Mouse (Mus musculus) MEL (cell line): ENCODE results near the gene Wdr24.

Source experiments
- CTCF ChIP-seq, 3 experiments: IDR thresholded peaks in 2 of 3; conservative IDR thresholded peaks in 1 of 3; 2 replicates each; pipeline ENCODE4 v1.5.1; 2011 to 2012; ENCODE audit warnings: low read length in 3 of 3, low read depth in 2 of 3, mild to moderate bottlenecking in 2 of 3, improper control_type of control experiment in 1 of 3, inconsistent platforms in 1 of 3, mixed read lengths in 1 of 3, moderate library complexity in 1 of 3; ENCODE audit not compliant: control insufficient read depth in 1 of 3, insufficient read depth in 1 of 3, poor library complexity in 1 of 3, severe bottlenecking in 1 of 3
- EP300 ChIP-seq, 2 experiments: IDR thresholded peaks; 2 replicates each; pipeline ENCODE4 v1.6.1; 2011; ENCODE audit warnings: improper control_type of control experiment in 2 of 2, low read length in 2 of 2, low read depth in 1 of 2, mild to moderate bottlenecking in 1 of 2
- GATA1 ChIP-seq: IDR thresholded peaks from 2 replicates; pipeline ENCODE4 v1.6.1; 2011; ENCODE audit warnings: low read depth, low read length, improper control_type of control experiment
- JUND ChIP-seq: IDR thresholded peaks from 2 replicates; pipeline ENCODE4 v1.6.1; 2011; ENCODE audit warnings: low read depth, mild to moderate bottlenecking, improper control_type of control experiment, low read length
- MAFK ChIP-seq: IDR thresholded peaks from 2 replicates; pipeline ENCODE4 v1.6.1; 2011; ENCODE audit warnings: low read depth, mild to moderate bottlenecking, low read length, improper control_type of control experiment, borderline replicate concordance
- MEF2A ChIP-seq: IDR thresholded peaks from 2 replicates; pipeline ENCODE4 v1.6.1; 2014; ENCODE audit warnings: low read depth, mild to moderate bottlenecking, inconsistent platforms, low read length, improper control_type of control experiment; ENCODE audit not compliant: poor library complexity, insufficient replicate concordance, severe bottlenecking; ENCODE audit errors: extremely low read depth
- POLR2A ChIP-seq, 2 experiments: IDR thresholded peaks; 2 replicates each; pipeline ENCODE4 v1.6.1; 2011 to 2012; ENCODE audit warnings: low read length in 2 of 2, mild to moderate bottlenecking in 2 of 2, control low read depth in 1 of 2, improper control_type of control experiment in 1 of 2, low read depth in 1 of 2, moderate library complexity in 1 of 2; ENCODE audit not compliant: control insufficient read depth in 1 of 2, insufficient read depth in 1 of 2, poor library complexity in 1 of 2
- RAD21 ChIP-seq: IDR thresholded peaks from 2 replicates; pipeline ENCODE4 v1.6.1; 2011; ENCODE audit warnings: mild to moderate bottlenecking, low read depth, low read length, improper control_type of control experiment
- SMC3 ChIP-seq: IDR thresholded peaks from 2 replicates; pipeline ENCODE4 v1.6.1; 2011; ENCODE audit warnings: low read depth, low read length, improper control_type of control experiment
- UBTF ChIP-seq: IDR thresholded peaks from 2 replicates; pipeline ENCODE4 v1.6.1; 2012; ENCODE audit warnings: low read depth, mild to moderate bottlenecking, inconsistent platforms, low read length, improper control_type of control experiment, moderate library complexity, borderline replicate concordance; ENCODE audit not compliant: insufficient read depth
- USF1 ChIP-seq: IDR thresholded peaks from 2 replicates; pipeline ENCODE4 v1.6.1; 2014; ENCODE audit warnings: low read depth, mild to moderate bottlenecking, inconsistent platforms, low read length, improper control_type of control experiment, moderate library complexity

- TF ChIP-seq CTCF (IDR thresholded peaks at IDR 0.05 in 2 of 3, conservative IDR thresholded peaks at IDR 0.05 in 1 of 3; ENCODE audit: control insufficient read depth in 1 of 3, insufficient read depth in 1 of 3, low read depth in 2 of 3, low read length in 3 of 3, poor library complexity in 1 of 3, severe bottlenecking in 1 of 3), result no peak
- TF ChIP-seq GATA1, result no peak
- TF ChIP-seq POLR2A (IDR thresholded peaks at IDR 0.05; ENCODE audit: control insufficient read depth in 1 of 2, insufficient read depth in 1 of 2, low read depth in 1 of 2, low read length in 2 of 2, poor library complexity in 1 of 2), result no peak
- no peak for TF ChIP-seq USF1
- TF ChIP-seq EP300 (IDR thresholded peaks at IDR 0.05; ENCODE audit: low read depth in 1 of 2, low read length in 2 of 2), result no peak
- no peak for TF ChIP-seq JUND
- no peak for TF ChIP-seq UBTF
- no peak for TF ChIP-seq SMC3
- TF ChIP-seq MEF2A, result no peak
- no peak for TF ChIP-seq RAD21
- no peak for TF ChIP-seq MAFK
These were observed 42.7 kb downstream of the Wdr24 start for GRCm38 (mm10) chr17:25866172-25866571.
